Mouse (Mus musculus): Measurements from ENCODE around the gene Scrn2.

Scrn2 gene

GRCm38 (mm10) chr11:97017696-97018582, 11.8 kb upstream of the Scrn2 start:
- no peak for DNase-seq (ENCODE audit: low read depth, low spot score)

GRCm38 (mm10) chr11:97018583-97019344, 11.0 kb upstream of the Scrn2 start:
- DNase-seq (ENCODE audit: low read depth, low spot score), result no peak

GRCm38 (mm10) chr11:97019345-97019708, 10.4 kb upstream of the Scrn2 start:
- DNase-seq (ENCODE audit: low read depth, low spot score), result no peak

- no peak for DNase-seq (ENCODE audit: low read depth, low spot score)
Measured at GRCm38 (mm10) chr11:97021121-97021765, 8.5 kb upstream of the Scrn2 start.

- DNase-seq (ENCODE audit: low read depth, low spot score), result peak; percentile 92
Measured at GRCm38 (mm10) chr11:97021873-97022484, 7.8 kb upstream of the Scrn2 start.

GRCm38 (mm10) chr11:97024977-97025376, 4.8 kb upstream of the Scrn2 start:
- no peak for DNase-seq (ENCODE audit: low read depth, low spot score)

GRCm38 (mm10) chr11:97025721-97026344, 3.9 kb upstream of the Scrn2 start:
- peak; percentile 91 for DNase-seq (ENCODE audit: low read depth, low spot score)

GRCm38 (mm10) chr11:97030426-97030825, 688 bp downstream of the Scrn2 start:
- DNase-seq (ENCODE audit: low read depth, low spot score), result no peak

- DNase-seq (ENCODE audit: low read depth, low spot score), result no peak
Measured at GRCm38 (mm10) chr11:97031977-97032376, 2.2 kb downstream of the Scrn2 start.

GRCm38 (mm10) chr11:97032499-97032898, 2.8 kb downstream of the Scrn2 start:
- DNase-seq (ENCODE audit: low read depth, low spot score), result no peak

- no peak for DNase-seq (ENCODE audit: low read depth, low spot score)
Measured at GRCm38 (mm10) chr11:97033781-97034180, 4.0 kb downstream of the Scrn2 start.

- no peak for DNase-seq (ENCODE audit: low read depth, low spot score)
Measured at GRCm38 (mm10) chr11:97036141-97036540, 6.4 kb downstream of the Scrn2 start.

GRCm38 (mm10) chr11:97038881-97039280, 9.1 kb downstream of the Scrn2 start:
- no peak for DNase-seq (ENCODE audit: low read depth, low spot score)

- no peak for DNase-seq (ENCODE audit: low read depth, low spot score)
Measured at GRCm38 (mm10) chr11:97040301-97041021, 10.7 kb downstream of the Scrn2 start.

- DNase-seq (ENCODE audit: low read depth, low spot score), result peak; percentile 96
Measured at GRCm38 (mm10) chr11:97041022-97041899, 11.5 kb downstream of the Scrn2 start, which contains the start of the genes Lrrc46 and Mrpl10. Gene Lrrc46 (minus strand): TSS chr11:97041407. Gene Mrpl10 (plus strand): TSS chr11:97041560.

GRCm38 (mm10) chr11:97044902-97045301, 15.2 kb downstream of the Scrn2 start:
- DNase-seq (ENCODE audit: low read depth, low spot score), result no peak

- DNase-seq (ENCODE audit: low read depth, low spot score), result peak; percentile 70
Measured at GRCm38 (mm10) chr11:97045861-97046260, 16.1 kb downstream of the Scrn2 start.

- DNase-seq (ENCODE audit: low read depth, low spot score), result no peak
Measured at GRCm38 (mm10) chr11:97048090-97048650, 18.4 kb downstream of the Scrn2 start.

- DNase-seq (ENCODE audit: low read depth, low spot score), result no peak
Measured at GRCm38 (mm10) chr11:97049492-97050085, 19.9 kb downstream of the Scrn2 start.

Data from A20 (cell line).